Mouse (Mus musculus) frontal cortex, postnatal 25 days (tissue): ENCODE data around the gene Cenpo.

Experiments used
- DNase-seq, 2 experiments: peaks; one replicate each; pipeline ENCODE4 v3.0.0; 2022; ENCODE audit warnings: low spot score in 2 of 2

Gene Cenpo

DNA sequence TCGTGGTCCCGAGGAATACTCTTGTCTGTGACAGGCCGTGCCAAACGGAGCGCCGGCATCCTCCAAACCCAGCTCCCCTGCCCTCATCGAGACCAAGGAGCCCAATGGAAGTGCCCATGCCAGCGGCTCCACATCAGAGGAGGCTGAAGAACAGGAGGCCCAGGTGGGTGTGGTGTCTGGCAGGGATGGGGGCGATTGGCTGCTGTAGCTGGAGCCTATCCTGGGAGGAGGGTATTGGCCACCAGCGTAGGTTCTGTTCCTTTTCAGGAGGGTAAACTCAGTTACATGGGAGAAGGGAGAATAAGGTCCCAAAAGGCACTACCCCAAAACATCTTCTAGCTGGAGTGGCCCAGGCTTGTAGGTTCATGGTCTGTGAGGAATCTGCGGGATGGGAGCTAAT, 34.8 kb downstream of the Cenpo start:
- DNase-seq: no peak

DNA sequence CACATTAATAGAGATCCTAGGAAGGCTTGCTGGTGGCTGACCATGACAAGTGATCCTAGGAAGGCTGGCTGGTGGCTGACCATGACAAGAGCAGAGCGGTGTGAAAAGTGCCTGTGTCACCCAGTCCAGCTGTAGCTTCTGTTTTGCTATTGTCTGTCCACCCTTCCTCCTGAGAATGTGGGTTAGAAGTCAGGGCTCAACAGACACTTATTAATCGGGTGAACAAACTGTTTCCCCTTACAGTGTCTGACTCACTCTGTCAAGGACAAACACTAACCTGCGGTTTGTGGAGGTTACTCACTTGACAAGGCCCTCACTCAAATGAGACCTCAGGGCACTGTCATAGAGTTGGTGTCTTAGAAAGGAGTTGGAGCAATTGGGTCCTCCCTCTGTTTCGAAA, 35.4 kb downstream of the Cenpo start:
- no peak for DNase-seq

DNA sequence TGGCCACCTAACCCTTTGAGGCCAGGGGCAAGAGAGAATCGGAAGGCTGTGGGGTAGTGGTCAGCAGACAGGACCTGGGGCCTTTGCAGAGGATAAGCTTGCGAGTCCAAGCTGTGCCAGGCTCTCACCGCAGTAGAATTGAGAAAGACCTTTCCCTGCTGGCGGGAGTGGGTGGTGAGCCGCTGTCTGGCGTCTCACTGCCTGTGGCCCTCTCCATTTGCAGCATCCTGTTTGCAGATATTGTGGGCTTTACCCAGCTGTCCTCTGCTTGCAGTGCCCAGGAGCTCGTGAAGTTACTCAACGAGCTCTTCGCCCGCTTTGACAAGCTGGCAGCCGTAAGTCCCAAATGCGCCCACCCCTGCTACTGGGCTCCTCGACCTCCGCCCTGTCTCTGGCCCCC, 39.5 kb downstream of the Cenpo start:
- no peak for DNase-seq

DNA sequence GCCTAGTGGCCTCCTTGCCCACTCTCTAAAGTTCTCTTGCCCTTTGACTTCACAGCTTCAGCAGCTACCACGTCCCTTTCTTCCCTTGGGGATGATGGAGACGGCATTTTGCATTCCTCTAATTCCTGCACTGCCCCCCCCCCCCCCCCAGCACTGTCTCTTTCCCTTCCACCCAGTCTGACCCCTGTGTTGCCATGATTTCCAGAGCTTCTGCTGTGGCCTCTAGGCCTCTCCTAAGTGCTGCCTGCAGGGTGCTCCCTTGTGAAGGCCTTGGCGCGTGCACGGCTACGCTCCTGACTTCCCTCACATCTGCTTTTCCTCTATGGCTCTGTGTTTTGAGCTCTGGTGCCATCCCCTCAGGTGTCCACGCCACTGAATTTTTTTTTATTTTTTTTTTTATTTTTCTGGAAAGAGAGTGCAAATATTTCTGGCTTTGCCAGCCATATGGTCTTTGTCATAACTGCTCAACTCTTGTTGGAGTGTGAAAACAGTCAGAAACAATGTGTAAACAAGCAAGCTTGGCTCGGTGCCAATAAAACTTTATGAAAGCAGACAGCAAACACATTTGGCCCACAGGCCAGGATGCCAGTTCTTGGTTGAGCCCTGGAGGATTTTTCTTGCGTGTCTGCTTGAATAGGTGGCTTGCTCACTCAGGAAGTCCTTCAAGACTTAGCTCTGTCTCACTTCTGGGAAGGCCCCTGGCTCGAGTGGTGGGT, 40.9 kb downstream of the Cenpo start:
- DNase-seq: no peak

DNA sequence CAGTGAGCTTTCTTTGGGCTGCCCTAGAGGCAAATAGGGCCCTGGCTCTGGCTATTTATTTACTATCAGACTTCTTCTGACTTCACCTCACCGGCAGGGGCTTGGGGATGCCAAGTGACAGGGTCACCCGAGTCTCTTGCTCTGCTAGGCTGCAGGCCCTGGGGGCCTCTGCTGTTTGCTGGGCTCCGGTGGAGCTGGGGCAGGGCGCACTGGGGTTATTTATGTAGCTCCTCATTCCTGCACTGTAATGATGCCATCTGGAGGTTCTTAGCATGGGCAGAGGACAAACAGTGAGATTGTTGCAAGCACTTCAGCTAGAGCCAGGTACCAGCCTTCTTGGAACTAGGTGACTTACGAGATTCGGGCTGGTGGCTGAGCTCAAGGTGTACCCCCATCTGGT, 41.6 kb downstream of the Cenpo start:
- no peak for DNase-seq

DNA sequence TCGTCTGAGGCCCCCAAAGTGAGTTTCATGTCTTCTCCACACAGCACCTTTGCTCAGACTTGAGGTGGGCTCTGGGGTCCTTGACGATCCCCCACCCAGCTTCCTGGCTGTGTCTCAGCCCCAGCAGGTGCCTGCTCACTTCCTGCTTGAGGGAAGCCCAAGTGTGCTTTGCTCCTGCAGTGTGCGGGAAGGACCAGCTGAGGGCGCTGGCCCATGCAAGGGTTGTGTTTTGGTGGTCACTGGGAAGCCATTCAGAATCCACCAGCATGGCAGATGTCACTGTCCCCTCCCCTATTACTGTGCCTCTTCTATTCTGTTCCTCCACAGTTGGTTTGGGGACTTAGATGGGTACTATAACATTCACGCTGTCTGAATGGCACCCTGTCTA, 45.0 kb downstream of the Cenpo start:
- no peak for DNase-seq

DNA sequence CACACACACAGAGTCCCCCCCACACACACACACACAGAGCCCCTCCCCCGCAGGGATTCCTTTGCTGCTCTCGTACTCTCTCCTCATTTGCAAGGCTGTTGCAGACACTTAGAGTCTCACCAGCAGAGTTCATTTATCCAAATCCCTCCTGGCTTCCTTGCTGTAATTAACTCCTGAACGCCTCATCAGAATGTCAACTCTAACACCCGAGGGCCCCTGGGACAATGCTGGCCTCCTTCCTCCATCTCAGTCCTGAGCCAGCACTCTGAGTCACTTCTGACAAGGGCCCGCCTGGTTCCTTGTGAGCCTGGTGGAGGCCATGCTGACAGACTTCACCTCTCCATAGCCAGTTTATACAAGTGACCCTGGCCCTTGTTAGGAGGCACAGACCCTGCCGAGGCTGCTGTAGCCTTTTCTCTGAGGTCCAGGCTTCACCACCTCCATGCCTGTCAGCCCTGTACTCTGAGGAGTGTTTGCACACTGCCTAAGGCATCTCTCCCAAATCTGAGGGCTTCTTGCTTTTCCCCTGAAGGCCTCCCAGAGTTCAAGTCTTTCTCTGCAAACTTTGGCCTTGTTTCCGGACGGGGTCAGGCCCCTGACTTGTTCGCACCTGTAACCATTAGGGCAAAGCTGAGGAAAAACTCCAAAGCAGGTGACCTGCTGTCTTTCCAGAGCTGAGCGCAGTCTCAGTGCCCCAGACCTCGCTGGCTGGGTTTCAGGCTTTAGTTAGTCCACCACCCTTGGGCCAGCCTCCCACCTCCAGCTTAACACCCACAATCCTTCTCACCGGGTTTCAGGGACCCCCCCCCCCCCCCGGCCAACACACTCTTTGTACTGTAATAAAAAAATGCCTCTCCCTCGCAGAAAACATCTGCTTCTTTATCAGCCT, 45.7 kb downstream of the Cenpo start:
- DNase-seq: no peak

DNA sequence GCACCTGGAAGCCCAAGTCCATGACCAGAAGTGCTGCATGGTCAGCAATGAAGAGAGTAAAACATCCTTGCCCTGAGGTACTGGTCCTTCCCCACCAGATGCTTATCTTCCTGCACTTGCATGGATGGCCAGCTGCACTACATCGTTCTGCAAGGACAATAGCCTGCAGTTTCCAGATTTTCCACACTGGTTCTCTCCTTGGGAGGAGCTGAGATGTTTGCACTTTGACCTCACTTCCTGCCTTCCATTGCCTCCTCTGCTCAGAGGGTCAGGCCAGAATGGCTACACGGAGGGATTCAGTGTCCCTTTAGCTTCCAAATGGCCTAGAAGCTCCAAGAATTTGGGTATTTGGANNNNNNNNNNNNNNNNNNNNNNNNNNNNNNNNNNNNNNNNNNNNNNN, 49.4 kb downstream of the Cenpo start:
- DNase-seq: no peak

DNA sequence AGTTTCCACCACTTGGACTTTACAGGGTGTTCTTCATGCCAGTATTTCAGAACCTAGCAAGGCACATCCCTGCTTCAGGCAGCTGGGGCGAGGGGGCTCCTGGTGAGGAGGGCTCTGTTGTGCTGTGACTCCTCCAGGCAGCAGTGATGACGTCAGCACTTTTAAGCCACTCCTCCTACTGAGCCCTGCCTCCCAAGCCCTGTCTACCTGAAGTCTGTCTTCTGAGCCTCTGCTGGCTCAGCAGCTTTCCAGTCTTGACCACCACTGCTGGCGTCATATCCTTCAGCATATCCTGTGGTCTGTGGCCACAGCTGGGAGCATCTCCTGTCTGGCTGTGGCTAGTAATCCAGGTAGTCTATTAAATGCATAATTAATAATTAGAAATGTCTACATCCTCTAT, 53.6 kb downstream of the Cenpo start:
- DNase-seq: no peak

DNA sequence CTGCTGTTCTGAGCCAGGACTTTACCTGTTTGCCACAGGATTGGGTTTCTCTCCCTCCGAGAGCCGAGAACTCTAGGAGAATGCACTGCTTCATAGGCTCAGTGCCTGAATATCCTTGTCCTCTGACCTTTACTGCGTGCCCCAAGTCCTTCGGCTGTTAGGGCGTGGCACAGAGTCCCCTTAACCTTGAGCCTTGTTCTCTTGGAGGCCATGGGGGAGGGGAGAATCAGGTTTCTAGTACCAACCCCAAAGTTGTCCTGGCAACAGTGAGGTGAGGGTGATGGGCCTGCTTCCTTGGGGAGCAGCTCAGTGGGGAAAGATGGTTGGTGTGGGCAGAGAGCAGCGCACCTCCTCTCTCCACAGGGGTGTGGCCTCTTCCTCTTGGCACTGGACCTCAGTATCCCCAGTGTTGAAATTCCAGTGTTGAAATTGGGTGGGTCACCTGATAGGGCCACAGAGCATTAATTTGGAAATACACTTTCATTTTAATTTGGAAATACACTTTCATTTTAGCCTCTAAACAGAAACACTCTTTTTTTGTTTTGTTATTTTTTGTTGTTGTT, 54.3 kb downstream of the Cenpo start:
- DNase-seq: no peak

DNA sequence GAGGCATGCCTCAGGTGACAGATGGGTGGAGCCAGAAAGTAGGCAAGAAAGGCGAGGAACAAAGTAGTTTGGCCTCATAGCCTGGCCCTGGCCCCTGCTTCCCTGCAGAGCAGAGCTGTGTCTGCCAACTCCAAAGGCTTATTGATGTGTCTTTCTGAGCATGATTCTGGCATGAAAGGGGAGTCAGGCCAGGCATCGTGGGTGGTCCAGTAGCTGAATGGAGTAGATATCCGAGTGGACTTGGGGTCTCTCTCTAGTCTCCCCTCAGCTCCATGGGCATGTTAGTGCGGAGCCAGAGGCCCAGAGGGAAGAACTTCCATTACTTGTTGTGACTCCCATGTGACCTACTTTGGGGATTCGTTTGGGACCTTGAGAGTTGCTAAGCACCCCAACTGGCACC, 55.3 kb downstream of the Cenpo start:
- no peak for DNase-seq

DNA sequence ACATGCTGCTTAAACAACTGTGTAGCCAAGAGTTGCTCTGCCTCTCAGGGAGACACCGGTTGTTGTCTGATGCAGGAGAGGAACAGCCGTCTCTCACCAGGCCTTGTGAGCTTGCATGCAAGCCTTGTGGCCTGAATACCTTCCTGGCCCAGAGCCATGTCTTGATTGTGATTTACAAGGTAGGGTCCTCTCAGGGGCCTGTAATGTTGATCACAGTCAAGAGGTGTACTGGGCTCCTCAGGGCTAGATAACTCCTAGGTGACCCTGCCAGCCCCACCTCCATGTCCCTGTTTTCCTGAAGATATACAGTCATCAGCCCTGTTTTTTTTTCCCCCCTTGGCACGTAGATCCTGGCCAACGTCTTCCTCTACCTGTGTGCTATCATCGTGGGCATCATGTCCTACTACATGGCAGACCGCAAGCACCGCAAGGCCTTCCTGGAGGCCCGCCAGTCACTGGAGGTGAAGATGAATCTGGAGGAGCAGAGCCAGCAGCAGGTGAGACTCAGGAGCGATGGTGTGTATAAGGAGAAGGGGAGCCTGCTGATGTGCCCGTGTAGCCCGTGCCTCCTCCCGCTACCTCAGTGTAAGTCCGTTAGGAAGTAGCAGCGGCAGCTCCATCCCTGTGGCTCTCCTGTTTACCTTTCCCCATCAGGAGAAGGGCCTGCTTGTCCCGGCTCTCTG, 60.8 kb downstream of the Cenpo start:
- no peak for DNase-seq

DNA sequence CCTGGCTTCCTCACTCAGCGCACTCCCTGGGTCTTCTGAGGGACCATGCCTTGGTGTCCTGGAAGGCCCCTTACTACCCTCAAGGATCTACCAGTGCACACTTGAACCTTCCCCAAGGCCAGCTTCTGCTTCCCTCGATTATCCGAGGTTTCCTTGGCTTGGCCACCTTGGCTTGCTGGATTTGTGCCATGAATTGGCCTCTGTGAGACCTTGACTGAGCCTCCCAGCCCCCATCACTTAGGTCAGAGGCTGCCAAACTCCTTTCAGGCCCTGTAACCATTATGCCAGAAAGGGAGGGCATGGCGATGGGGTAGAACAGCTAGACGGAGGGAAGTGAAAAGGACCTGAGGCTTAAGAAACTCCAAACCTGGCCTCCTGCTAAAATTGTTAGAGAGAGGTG, 64.5 kb downstream of the Cenpo start:
- DNase-seq: no peak

DNA sequence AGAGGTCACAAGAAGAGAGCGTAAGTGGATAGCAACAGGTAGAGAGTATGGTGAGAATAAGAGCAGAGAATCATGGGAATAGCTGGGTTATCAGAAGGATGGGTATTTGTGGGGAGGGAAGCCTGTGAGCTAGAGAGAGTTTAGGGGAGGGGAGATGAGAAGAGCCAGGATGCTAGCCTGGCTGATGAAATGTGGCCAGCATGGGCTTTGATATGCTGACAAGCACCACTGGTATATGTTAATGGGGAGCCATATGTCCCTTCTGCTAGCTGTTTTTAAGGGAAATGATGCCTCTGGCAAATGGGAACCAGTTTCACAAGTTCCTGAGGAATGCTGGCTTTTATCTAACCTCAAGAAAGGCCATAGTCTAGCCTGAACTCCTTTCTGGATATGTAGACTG, 65.0 kb downstream of the Cenpo start:
- DNase-seq: no peak

DNA sequence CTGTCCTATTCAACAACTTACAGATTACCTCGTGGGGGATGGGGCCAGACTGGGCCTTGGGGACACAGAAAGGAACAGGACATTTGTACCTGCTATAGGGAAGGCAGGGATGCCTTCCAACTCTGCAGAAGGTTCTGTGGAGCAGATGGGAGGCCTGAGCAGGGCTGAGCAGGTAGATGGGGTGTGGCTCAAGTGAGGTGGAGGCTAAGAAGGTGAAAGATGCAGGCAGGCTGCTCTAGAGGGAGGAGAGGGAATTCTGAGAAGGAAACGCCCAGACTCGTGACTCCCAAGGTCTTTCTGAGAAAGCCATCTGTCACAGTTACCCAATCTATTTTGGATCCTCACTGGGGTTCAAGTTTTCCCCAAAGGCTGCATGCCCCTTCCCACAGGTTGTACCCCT, 67.1 kb downstream of the Cenpo start:
- DNase-seq: no peak

DNA sequence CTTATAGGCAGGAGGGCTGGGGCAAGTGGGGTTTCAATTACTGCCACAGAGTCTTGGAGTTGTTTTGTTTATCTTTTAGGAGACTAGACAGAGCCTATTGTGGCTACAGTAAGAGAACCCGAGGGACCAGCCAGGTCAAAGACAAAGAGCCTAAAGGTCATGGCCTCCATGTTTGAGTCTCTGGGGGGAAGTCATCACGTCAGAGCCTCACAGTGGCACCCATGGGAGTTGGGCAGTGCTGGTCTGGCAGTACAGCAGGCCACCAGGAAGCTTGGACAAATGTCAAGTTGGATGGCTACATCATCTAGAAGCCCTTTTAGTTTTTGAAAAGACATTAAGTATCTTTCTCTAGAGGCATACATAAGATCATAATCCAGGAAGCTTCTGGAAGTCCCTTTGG, 71.2 kb downstream of the Cenpo start:
- DNase-seq: no peak

DNA sequence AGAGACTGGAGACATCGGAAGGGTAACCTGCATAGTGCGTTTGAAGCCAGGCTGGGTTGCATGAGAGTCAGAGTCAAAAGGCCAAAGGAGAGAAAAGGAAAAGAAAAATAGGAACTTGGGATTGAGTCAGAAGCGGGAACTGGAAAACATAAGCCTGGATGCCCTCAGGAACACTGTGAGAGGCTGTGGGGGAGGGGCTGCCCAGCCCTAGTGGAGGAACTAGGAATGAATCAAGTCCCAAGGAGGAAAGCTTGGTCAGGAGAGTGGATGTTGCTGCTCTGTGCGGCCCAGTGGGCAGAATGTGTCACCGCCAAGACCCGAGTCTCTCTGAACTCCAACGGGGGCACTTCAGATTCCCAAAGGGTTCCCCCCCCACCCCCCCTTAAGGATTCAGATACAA, 73.8 kb downstream of the Cenpo start:
- DNase-seq: no peak

DNA sequence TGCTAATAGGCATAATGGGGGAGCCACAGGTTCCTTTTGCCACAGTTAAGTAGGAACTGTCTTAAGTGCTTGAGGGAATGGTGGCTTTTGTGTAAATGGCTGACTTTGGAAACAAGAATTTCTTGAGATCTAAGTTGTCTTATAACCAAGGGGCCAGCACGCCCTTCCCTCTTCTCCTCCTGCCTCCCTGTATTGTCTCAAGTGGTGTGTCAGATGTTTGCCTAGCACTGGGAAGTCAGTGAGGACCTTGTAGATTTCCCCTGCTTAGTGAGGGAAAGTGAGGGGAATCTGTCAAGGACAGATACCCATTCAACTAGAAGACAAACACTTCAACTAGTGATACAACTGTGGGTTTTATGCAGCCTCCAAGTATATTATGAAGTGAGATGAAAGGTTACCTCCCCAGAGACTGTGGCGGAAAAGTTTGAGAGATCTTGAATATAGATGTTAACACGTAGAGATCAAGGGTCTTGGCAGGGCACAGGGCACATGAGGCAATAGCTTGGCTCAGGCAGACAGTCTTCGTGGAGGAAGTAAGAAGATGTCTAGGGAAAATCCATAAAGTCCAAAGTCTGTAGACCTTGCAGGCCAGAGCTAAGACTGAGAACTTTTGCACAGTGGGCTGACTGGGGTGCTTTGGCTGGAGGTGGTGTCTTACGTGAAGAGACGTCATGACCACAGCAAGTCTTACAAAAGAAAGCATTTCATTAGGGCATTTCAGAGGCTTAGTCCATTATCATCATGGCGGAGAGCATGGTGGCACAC, 75.0 kb downstream of the Cenpo start:
- DNase-seq: no peak

DNA sequence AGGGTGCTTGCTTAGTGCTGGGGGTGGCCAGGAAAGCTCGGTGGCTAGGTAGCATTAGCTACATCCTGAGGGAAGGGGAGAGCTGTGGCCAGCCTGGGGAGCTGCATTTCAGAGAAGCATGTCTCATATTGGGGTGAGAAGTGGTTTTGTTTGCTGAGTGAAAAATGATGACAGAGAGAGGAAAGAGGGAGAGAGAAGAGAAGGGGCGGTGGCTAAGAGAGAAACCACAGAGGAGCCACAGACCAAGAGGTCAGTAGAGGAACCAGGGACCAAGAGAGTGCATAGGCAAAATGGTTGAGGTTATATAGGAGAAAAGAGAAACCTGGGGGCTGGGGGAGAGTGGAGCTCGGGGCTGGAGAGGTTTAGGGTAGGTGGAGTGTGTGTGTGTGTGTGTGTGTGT, 75.9 kb downstream of the Cenpo start:
- DNase-seq: no peak

DNA sequence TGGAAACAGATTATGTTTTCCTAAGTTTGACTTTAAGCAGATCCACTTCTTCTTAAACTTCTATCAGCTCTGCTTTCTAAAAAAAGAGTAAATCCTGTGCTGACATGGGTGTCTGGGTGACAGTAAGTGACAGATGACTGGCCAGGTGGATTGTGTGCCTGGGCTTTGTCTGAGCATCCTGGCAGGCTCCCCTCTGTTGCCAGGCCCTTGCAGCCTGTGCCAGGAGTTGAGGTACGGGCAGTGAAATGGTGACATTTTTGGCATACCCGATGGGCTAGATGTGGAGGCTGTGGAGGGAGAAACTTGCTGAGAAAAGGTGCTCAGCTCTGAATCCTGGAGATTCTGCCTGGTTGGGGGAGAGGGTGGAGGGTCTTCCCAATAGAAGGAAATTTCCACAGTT, 76.6 kb downstream of the Cenpo start:
- no peak for DNase-seq

DNA sequence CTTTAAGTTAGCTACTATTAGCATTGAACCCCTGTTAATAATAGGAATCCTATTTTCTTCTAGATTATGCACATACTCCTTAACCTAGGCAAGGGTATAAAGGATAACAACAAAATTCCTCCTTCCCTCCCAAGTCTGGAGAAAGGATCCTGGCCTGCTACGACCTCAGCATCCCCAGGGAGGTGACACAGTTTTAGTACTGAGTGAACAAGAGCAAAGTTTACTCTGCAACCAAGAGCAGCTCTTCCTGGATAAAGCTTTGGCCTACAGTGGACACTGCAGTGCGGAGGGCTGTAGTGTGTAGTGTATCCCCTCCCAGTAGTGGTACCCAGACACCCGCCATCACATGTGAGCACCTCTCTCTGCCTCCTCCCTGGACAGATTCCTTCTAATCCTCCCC, 82.1 kb downstream of the Cenpo start:
- DNase-seq: no peak

DNA sequence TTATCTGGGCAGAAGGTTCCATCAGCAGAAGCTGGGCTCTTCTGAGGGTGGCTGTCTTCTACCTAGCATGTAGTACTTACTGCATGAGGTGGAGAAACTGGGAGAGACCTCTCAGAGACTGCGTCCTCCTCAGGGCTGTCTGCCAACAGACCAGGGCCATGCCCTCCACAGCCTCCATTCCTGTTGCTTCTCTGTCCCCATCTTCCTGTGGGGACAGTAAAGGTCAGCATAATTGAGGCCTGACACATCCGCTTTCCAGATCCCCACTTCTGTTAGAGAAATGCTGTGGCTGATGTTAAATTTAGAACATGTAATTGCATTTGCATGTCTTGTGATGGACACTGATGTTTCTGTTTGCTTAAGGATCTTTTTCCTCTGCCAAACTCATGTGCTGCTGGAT, 83.2 kb downstream of the Cenpo start:
- no peak for DNase-seq
